Mouse (Mus musculus) liver, adult (tissue): ENCODE results near the gene Gpr35.

Experiments used
- GATA4 ChIP-seq: IDR thresholded peaks from 2 replicates; pipeline ENCODE4 v1.6.1; 2014; ENCODE audit warnings: mild to moderate bottlenecking, low read length; ENCODE audit not compliant: insufficient replicate concordance

Gpr35 gene

DNA sequence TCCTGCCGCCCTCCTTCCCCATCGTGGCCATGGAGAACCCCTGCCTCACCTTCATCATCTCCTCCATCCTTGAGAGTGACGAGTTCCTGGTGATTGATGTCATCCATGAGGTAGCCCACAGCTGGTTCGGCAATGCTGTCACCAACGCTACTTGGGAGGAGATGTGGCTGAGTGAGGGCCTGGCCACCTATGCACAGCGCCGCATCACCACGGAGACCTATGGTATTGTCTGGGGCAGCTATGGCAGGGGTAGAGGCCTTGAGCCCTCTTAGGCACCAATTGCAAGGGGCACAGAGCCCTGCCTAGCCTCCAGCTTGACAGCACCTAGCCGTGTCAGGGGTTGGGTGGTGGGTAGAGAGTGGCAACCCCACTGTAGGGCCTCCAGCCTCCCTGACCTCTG, 33.9 kb upstream of the Gpr35 start:
- no peak for TF ChIP-seq GATA4

DNA sequence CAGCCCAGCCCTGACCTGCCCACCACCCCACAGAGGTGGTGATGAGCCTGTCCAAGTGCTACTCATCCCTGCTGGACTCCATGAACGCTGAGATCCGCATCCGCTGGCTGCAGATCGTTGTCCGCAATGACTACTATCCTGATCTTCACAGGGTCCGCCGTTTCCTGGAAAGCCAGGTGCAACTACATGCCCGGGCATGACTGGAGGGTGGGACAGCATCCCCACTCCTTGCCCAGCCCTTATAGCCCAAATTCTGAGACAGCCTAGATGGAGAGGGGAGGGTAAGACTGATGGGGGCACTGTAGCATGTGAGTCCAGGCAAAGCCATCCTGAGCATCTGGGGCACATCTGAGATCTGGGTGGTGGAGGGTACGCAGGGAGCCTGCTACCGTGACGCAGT, 31.5 kb upstream of the Gpr35 start:
- TF ChIP-seq GATA4, result no peak

DNA sequence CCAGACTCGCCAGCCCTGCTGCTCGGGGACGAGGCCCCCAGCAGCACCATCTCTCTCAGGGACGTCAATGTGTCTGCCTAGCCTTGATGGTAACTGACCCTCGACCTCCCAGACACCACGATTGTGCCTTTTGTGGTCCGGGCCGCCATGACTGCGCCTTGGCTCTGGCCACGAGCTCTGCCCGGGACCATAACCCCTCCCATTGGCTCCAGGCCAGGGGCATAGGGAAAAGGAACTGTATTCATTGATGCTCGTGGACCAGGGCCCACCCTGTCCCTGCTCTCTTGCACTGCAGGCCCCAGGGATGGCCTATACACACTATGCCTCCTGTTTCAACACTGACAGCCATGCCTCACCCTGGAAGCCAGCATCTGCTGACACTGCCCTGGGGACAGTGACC, 30.9 kb upstream of the Gpr35 start:
- no peak for TF ChIP-seq GATA4

DNA sequence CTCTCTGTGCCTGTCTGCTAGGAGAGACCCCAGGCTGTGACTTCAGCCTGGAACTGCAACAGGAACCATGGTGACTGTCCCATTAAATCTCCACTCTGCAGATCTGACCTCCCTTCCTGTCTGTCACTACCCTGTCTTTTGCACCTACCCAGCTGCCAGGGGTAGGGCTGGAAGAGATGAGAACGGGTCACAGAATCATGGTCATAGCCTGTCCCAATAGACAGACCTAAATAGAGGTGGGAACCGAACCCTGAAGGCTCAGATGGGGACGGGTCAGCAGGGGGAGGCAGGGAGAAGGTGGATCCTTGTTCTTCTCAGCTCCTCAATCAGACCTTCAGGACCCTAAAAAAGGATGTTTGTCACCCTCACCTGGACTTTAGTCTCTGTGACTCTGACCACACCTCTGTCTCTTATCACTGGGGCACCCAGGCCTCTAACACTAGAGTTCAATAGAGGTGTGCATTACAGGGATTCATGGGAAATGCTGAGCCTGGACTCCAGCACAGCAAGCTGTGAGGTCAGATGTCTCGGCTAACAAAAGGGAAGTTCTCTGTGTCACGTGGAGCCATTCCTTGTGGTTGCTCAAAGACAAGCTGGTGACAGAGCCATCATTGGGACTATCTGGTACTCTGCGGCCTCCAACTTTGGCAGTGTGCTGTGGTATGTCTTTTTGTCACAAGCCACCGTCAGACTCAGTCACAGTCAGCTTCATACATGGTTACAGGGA, 30.0 kb upstream of the Gpr35 start:
- no peak for TF ChIP-seq GATA4

DNA sequence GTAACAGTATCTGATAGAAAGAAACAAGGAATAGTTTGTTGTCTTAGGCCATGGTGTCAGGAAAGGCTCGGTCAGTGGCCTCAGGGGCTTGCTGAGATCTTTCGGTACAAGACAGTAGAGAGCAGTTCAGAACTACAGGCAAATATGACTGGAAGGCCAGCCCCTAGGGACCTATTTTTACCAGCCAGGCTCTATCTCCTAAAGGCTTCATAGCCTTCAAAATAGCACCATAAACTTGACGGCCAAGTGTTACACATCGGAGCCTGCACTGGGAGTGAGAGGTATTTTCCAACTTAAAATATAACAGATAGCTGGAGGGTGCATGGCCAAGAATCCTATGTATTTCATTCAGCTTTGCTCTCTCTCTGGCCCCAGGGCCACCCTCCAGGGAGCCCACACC, 29.2 kb upstream of the Gpr35 start:
- TF ChIP-seq GATA4, result no peak

DNA sequence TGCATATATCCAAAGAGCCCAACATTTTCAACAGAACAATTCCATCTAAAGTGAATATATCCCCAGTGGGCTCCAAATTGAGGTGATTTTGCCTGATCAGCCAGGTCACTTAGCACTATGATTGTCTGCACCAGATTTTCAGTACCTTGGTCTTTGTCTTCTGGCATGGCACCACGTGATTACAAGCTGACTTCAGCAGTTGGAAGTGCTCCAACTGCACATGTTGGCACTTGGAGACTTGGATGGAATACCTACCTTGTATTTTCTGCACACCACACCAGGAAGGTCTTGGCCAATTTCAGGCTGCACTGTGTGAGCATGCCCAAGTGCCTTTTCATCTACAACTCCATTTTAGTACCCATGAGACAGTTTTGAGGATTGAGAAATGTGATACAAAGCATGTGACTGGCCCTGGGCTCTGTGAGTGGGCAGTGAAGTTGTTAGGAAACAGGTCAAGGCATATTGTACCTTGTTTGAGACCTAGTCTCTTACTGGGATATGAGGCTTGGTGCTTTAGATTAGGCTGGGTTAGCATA, 20.4 kb upstream of the Gpr35 start:
- TF ChIP-seq GATA4, result no peak

DNA sequence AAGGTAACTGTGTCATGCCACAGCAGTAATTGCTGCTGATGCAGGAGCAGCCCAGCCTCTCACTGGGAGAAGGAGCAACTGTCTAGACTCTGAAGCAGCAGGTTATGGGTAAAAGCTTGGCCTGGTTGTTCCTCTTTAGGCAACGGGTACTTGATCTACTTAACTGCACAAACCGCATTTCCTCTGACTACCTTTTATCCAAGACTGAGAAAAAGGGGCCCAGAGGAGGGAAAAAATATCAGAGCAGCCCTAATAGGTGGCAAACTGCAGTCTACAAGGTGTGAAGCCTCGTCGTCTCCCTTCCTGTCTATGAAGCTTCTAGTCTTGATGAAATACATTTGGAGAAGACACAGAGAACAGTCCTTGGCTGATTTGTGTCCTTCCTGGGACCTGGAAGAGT, 17.1 kb upstream of the Gpr35 start:
- TF ChIP-seq GATA4, result no peak

DNA sequence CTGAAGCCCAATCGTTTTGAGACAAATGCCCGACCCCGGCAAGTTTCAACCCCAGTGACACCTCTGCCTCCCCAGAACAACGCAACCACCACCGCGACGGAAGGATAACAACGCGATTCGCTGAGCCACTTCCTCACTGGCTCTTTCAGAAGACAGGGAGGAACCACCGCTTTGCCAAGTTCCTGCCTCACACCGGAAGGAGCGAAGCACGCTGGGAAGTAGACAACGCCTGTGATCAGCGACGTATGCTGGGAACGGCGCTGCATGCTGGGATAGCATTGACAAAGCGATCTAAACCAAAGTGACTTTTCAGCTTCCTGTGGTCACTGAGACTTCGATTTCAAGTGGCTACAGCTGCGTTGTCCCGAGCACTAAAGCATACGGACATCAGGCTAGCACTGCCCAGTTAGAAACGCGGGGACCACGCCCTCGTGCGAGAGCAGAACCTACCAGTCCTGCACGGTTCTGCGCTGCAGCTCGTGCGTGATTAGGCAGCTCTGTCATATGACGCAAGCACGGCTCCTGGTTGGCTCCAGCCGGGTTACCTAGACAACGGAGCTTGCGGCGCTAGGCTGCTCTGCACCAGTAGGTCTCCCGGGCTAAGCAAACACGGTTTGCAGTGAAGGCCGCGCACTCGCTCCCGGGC, 16.4 kb upstream of the Gpr35 start, which contains the start of gene Capn10:
Gene Capn10 (plus strand): TSS at position 195 of the 646 bp plus-strand sequence.
- peak; percentile 3; the same call in 1 of the 2 replicates for TF ChIP-seq GATA4

DNA sequence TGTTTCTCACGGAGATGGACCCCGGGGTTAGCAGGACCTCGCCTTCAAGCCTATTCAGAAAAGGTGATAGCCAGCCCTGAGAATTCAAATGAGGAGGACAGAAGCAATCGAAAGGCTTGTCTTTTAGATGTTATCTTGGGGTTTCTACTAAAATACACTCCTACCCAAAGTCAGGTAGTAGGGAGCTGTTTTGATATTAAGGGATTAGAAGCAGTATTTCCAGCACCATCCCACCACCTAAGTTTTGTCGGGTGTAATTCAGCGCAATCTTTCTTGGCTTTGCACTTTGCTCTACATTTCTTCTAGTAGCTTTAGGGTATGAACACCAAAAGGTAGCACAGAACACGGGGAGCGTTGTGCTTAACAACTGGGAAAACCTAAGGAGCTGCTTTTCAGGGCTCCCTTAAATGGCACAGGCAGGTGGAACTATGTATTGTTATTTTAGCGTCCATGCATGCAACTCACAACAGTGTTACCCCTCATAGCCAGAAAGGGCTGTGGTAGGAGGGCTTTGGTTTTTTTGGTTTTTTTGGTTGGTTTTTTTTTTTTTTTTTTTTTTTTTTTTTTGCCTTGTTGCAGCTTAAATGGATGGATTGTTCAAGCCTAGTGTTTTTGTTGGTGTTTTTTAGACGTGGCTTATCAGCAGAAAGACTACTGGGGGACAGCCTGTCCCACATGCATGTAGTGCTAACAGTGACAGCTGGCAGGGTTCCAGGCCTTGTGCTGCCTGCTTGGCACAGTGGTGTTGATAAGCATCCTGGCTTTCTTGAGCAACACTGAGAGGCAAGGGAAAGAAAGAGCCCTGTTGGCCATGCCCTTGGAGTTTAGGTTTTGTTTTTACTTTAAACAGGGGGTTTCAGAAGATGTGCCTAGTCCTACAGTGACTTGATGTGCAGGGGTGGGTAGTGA, 15.4 kb upstream of the Gpr35 start:
- no peak for TF ChIP-seq GATA4

DNA sequence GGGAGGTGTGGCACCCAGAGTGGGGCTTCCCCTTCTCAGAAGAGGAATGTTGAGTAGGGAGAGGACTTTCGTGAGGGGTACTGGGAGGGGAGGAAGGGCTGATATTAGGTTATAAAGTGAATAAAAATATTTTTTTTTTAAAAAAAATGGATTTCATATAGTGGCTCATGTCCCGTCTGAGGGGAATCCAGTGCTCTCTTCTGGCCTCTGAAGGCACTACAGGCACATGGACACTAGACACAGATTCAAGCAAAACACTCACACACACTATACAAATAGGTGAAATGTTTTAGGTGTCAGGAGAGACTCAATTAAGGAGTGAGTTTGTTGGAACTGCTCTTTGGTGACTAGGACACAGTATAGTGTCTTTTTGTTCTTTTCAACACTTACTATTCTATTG, 14.7 kb upstream of the Gpr35 start:
- TF ChIP-seq GATA4, result no peak

DNA sequence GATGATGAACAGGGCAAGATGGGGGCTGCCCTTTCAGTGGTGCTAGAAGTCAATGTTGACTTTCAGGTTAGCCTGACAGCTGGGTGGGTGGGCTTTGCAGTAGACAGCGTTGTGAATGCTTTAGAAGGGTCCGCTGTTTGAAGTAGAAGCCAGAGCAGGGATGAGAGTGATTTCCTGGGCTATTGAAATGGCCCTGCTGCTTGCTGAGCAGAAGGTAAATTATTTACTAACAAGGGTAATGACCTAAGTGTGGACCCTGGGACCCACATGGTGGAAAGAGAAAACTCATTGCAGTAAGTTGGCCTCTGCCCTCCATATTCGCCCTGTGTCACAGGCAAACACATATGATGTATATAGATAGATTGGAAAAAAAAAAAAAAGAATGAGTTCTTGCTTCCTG, 14.2 kb upstream of the Gpr35 start:
- no peak for TF ChIP-seq GATA4

DNA sequence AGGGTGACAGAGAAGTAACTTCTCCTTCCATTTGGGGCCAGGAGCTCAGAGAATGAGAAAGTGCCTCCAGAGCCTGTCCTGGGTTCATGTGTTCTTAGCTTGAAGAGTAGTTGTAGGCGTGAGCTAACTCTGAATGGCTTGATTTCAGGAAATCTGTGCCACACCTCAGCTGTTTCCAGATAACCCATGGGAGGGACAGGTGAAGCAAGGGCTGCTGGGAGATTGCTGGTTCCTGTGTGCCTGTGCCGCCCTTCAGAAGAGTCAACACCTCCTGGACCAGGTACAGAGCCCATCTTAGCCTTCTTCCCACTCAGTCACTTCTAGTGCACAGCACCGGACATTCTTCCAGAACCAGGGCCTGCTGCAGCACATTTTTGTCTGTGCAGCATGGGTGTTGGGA, 12.9 kb upstream of the Gpr35 start:
- no peak for TF ChIP-seq GATA4

DNA sequence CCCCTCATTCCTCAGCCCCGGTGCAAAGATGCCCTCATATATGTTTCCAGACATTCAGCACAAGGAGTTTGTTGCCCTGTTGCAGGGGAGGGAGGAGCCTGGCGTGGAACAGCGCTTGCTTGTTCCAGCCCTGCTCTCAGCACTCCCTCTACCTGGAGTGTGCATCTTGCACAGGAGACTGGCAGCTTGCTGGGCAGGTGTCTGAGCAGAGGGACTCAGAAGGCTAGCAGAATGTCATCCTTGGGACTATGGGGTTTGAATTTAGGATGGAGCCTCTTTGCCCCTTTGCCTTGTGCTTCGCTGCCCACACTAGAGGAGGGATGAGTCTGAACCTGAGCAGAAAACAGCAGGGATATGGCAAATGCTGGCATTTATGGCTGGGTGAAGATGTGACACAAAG, 10.9 kb upstream of the Gpr35 start:
- TF ChIP-seq GATA4, result no peak

DNA sequence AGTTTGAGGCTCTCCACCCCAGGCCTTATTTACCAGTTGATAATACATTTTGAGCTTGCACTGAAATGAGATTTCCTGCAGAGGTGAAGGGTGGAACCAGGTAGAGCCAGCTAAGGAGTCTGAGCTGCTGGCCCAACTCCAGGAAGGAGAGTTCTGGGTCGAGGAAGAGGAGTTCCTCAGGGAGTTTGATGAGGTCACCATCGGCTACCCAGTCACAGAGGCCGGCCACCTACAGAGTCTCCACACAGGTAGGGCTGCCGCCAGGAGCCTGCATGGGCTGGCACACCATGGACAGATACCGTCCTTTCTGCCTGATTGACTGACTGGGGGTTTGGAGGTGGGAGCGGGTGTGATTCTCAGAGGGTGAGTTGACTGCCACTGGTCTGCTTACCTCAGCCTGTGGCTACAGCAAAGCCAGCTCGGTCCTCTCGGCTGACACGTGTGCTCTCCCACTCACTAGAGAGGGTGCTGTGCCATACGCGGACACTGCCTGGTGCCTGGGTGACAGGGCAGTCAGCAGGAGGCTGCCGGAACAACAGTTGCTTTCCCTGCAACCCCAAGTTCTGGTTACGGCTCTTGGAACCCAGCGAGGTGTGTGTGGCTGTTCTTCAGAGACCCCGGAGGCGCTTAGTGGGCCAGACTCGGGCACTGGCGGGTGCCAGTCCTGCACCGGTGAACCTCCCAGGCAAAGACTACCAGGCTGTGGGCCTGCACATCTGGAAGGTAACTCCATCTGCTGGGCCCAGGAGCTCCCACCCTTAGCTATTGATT, 7.3 kb upstream of the Gpr35 start:
- no peak for TF ChIP-seq GATA4

DNA sequence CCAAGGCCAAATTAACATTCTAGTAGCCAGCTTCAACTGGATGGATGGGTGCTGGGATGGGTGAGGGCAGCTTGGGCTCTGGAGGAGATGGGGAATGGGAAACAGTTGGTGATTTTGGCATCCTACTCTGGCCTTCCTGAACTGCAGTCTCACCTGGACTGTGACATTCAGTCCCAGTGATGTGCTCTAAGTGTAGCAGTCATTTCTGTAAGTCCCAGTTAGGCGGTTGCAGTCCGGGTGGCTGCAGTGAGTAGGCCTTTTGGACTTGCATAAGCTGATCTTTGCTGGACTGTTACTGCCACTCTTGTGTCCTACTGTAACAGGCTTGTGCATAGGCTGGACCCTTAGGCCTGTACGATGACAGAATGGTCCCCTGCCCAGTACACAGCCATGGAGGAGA, 2.7 kb upstream of the Gpr35 start:
- no peak for TF ChIP-seq GATA4
